Mouse (Mus musculus) cerebellum, adult (tissue): ENCODE measurements at regions not wholly inside any gene's neighbourhood (a gene's known extent, or its start where the extent isn't known, plus 50 kb on each side); places are given as distances from the start of the nearest gene placed in this dataset.

Experiments
- ATAC-seq: cut with Nextera tagmentation; 2 replicates; pipeline ENCODE4 v1.9.2; 2017; ENCODE audit warnings: mild to moderate bottlenecking, moderate library complexity, mixed read lengths; ENCODE audit not compliant: insufficient number of reproducible peaks, low FRiP score, low TSS enrichment

DNA sequence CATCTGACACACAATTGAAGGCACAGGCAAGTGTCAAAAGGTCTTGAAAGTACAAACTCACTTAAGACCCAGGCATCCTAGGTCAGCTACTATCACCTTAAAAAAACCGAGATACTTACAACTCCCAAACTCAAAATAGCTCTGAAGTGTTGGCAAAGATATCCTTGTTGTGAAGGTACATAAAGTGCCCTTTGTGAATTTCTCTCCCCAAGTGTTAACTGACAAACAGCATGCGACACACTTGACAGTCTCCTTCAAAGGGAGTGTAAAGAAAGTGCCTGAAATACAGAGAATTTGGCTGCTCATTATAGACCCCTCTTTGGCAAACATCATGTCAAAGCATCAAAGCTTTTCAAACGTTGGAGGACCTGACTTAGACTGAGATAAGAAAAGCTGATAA lies 2634.2 kb downstream of the 9330182O14Rik start:
- no peak for ATAC-seq

GRCm38 (mm10) chr15:42779903-42780302 lies 2645.7 kb downstream of the 9330182O14Rik start:
- no peak for ATAC-seq

DNA sequence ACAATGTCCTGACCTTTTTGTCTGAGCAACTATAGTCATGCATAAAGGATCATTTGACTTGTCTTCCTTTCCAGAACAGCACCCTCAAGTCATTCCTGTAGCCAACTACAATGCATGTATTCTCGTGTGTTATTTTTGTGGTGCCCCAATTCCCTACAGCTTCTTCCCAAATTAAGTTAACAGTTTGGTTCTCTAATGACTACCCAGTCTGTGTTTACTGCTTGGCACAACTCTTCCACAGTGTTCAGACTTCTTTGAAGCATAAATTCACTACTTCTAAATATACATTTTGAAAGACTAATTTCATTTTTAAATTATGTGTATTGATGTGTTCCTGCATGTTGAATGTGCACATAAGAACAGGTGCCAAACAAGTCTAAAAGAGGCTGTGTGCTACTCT lies 2667.1 kb downstream of the 9330182O14Rik start:
- no peak for ATAC-seq

- ATAC-seq, result no peak
Observed at GRCm38 (mm10) chr15:42810871-42811490, 2676.8 kb downstream of the 9330182O14Rik start.

DNA sequence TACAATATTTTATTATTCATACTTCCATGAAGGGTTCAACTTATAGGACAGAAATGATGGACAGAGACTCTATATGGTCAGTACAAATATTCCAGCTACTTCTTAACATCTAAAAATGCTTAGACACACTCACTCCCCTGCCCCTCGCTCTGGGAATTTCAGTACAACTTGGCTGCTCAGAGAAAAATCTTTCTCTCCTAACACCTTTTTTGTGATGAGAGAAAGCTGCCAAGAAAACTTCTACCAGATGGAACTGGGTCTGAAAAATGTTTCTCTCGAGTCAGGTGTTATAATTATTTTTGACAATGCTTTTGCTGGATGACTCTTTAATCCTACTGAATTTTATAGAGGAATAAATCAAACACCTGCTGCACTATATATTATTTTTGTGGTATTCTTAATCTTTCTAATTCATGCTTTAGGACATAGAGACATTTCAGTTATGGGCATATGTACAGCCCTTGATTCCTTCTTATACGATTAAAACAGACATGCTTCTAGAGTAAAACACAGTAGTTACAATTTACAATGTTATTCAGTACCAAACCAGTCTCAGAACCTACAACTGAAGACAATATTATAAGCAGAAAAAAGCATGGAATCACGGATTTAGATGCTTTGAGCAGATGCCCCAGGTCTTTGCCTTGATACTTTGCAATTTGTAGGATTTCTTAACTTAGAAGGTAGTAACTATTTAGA lies 2681.0 kb downstream of the 9330182O14Rik start:
- no peak for ATAC-seq

DNA sequence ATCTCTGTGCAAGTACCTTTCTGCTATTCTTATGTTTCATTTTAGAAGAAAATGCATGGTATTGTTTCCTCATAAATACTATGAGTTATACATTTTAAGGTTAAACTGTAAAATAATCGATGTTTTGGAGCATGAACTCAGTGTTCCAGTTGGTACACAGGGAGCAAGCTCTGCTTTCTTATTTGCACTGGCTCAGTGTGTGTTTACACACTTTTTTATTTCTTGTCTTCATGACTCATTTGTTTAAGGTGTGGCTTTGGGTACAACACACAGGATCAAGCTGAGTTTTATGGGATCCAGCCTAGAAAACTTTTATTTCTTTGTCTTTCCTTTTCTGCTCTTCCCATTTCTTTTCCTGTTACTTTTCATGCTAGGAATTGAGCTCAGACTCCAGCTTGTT lies 2704.7 kb downstream of the 9330182O14Rik start:
- ATAC-seq, result no peak

DNA sequence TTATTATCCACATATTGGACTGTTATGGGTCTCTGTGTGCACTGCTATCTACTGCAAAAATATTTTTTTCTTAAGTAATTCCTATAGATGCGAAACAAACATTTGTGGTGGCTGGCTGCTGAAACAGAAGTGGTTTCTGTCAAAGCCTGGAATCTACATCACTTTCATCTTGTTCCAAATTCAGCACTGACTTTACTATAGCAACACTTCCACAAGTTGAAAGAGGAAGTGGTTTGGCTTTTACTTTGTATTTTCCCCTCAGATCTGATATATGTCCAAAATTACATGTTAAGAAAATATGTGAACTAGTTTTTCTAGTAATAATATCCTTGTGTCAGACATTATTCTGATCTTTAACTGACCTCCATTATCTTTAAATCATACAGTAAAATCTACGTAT lies 2715.8 kb downstream of the 9330182O14Rik start:
- ATAC-seq, result no peak

DNA sequence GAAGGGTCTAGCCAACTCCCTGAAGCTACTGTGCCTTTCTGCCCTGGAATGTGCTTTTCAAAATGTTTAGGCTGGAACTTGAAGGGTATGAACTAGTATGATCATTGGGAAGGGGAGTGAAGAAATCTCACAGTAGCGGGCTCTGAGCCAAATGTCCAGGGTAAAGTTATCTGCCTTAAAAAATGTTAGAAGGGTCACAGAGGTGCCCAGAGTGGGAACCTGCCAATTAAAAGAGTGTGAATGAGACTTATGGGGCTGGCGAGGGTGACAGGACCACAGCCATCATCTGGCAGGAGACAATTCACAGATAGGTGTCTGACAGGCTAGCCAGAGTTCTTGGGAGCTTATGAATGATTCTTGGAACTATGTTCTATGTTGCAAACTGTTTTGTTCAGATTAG lies 2738.3 kb downstream of the 9330182O14Rik start:
- no peak for ATAC-seq

DNA sequence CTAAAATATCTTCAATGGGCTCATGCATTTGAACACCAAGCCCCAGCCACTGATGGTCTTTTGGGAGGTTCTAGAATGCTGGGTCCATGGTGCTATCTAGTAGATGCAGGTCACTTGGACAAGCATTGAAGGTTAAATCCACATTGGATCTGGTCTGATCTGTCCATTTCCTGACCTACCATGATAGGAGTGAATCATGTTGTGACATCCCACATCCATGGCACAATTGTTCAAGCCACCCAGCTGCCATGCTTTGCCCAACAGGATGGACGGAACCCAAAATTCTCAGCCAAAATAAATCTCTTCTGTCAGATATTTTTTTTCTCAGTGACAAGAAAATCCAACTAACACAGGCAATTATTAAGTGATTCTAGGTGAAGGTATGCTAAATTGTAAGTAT lies 2760.4 kb downstream of the 9330182O14Rik start:
- no peak for ATAC-seq

DNA sequence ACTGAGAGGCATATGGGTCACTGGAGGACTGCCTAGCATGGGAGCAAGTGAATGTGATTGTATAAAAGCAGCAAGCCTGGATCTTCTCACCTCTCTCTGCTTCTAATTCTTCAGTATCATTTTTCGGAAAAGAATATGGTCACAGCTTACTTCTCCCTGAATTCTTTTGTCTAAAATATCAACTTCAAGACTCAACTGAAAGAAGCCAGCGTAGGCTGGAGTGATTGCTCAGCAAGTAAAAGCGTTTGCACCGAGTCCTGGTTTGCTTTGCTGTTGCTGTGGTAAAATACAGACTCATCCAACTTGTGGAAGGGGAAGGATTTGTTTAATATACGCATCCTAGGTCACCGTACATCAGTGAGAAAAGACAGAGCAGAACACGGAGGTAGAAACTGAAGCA lies 2765.9 kb downstream of the 9330182O14Rik start:
- no peak for ATAC-seq

DNA sequence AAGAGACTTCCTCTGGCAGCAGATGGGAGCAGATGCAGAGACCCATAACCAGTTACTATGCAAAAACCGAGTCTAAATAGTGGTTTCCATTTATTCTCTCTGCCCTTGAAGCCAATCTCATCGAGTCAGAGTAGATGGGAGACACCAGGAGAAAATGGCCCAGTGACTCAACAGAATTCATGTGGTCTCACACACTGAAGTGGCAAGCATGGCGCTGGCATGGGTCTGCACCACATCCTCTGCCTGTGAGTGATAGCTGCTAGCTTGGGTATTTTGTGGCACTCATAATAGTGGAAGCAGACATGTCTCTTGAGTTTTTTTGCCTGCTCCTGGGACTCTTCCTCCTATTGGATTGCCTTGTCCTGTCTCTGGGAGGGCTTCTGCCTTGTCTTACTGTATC lies 2767.6 kb downstream of the 9330182O14Rik start:
- no peak for ATAC-seq

DNA sequence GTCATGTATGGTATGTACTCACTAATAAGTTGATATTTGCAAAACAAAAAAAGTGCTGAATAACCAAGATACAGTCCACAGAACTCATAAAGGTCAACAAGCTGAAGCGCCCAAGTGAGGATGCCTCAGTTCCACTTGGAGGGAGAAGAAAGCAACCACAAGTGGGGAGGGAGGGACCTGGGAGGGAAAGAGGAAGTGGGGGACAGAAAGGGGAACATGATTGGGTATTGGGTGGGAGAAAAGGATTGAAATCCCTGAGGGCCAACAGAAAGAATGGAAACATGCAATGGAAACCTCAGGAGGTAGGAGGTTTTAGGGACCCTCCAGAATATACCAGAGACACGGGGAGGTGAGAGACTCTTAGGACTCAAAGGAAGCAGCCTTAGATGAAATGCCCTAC lies 2777.2 kb downstream of the 9330182O14Rik start:
- ATAC-seq, result no peak

DNA sequence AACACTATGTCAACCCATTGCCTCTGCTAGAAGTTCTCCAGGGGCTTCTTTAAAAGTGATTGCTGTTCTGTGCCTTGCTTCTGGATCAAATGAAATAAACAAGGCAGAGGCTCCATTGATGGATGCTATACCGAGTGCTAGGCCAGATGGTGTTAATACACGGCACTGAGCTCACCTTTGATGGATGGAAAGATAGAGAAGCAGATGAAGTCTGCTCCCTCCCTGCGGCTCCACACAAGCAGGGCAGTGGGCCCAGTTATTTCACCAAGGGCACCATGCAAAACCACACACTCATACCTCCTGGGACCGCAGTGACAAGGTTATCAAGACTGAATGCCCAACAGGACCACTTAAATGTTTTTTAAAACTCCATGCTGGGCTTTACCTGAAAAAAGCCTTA lies 2778.7 kb downstream of the 9330182O14Rik start:
- ATAC-seq, result peak; percentile 40; the same call in 1 of the 2 replicates

GRCm38 (mm10) chr15:42913285-42913684 lies 2779.1 kb downstream of the 9330182O14Rik start:
- ATAC-seq, result no peak

GRCm38 (mm10) chr15:42914099-42914498 lies 2779.9 kb downstream of the 9330182O14Rik start:
- peak; percentile 66 for ATAC-seq

GRCm38 (mm10) chr15:42915195-42915594 lies 2781.0 kb downstream of the 9330182O14Rik start:
- ATAC-seq, result no peak

- 0 out of 2 replicates have a peak, but pooled peaks have one; percentile 45 for ATAC-seq
Observed at GRCm38 (mm10) chr15:42921618-42922017, 2787.5 kb downstream of the 9330182O14Rik start.

GRCm38 (mm10) chr15:42928331-42928730 lies 2794.2 kb downstream of the 9330182O14Rik start:
- ATAC-seq, result no peak

GRCm38 (mm10) chr15:42944610-42945009 lies 2810.4 kb downstream of the 9330182O14Rik start:
- ATAC-seq, result no peak

GRCm38 (mm10) chr15:42955167-42955566 lies 2821.0 kb downstream of the 9330182O14Rik start:
- ATAC-seq, result no peak

DNA sequence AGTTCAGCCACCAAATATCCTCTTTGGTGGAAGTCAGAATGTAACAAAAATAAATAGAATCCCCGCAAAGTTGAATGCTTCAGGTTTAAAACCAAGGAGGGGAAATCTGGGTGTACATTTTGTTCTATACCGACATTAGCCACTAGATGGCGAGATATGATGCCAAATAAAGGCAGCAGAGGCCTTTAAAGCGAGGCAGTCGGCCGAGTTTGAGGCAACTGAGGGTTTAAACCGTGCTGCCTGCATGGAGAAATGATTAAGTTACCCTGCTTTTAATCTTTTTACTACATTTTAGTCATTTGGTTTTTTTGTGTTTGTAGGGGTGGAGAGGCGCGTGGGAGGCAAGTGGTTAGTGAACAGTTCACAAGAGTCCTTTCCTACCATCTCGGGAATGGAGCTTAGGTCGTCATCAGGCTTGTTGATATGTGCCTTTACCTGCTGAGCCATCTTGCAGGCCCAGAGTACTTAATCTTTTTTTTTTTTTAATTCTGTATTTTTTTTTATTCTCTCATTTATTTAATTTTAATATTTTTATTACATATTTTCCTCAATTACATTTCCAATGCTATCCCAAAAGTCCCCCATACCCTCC lies 2828.7 kb downstream of the 9330182O14Rik start:
- peak; percentile 93 for ATAC-seq

GRCm38 (mm10) chr15:42965314-42965713 lies 2831.1 kb downstream of the 9330182O14Rik start:
- ATAC-seq, result no peak
